Mouse (Mus musculus) stomach, postnatal 0 days (tissue): Measurements from ENCODE around the gene Cebpe. TPM values are rescaled to one million over a fixed set of nuclear protein-coding genes. Genes with fewer than 3 reads are reported as not detected.
A peak's percentile ranks its signal among the peaks of the same experiment; 100 is the strongest.

Experiments used
- ATAC-seq: fragments of 200-750 bp; cut with Nextera tagmentation; 2 replicates; pipeline ENCODE4 v1.8.0; 2017; ENCODE audit not compliant: low FRiP score, low TSS enrichment
- DNase-seq: peaks from one replicate; pipeline ENCODE4 v3.0.0-alpha.2; 2016; ENCODE audit warnings: low spot score
- H3K27ac ChIP-seq: fragments of 300-500 bp; sonication (generic); replicated peaks from 2 replicates; pipeline ENCODE4 v1.5.1; 2014; ENCODE audit warnings: mild to moderate bottlenecking, control low read depth
- H3K27me3 ChIP-seq: fragments of 300-500 bp; sonication (generic); 2 replicates; pipeline ENCODE4 v1.6.1; 2014; ENCODE audit warnings: low read length; ENCODE audit not compliant: control insufficient read depth, insufficient read depth
- H3K36me3 ChIP-seq: fragments of 300-500 bp; sonication (generic); 2 replicates; pipeline ENCODE4 v1.6.1; 2014; ENCODE audit warnings: low read length, mixed read lengths; ENCODE audit not compliant: control insufficient read depth, insufficient read depth
- H3K4me1 ChIP-seq: fragments of 300-500 bp; sonication (generic); replicated peaks from 2 replicates; pipeline ENCODE4 v1.6.1; 2014; ENCODE audit warnings: antibody characterized with exemption; ENCODE audit not compliant: control insufficient read depth, insufficient read depth
- H3K4me2 ChIP-seq: fragments of 300-500 bp; sonication (generic); replicated peaks from 2 replicates; pipeline ENCODE4 v1.6.1; 2014; ENCODE audit warnings: low read depth, mild to moderate bottlenecking, control low read depth, moderate library complexity
- H3K4me3 ChIP-seq: fragments of 300-500 bp; sonication (generic); 2 replicates; pipeline ENCODE4 v1.5.1; 2014; ENCODE audit warnings: low read depth, low read length, control low read depth
- H3K9ac ChIP-seq: fragments of 300-500 bp; sonication (generic); 2 replicates; pipeline ENCODE4 v1.6.1; 2014; ENCODE audit warnings: mild to moderate bottlenecking, low read length, control low read depth, mixed read lengths
- H3K9me3 ChIP-seq: fragments of 300-500 bp; sonication (generic); 2 replicates; pipeline ENCODE4 v1.6.1; 2016; ENCODE audit warnings: low read length; ENCODE audit not compliant: control insufficient read depth
- CTCF ChIP-seq: IDR thresholded peaks from 2 replicates; pipeline ENCODE4 v1.5.1; 2016; ENCODE audit warnings: antibody characterized with exemption, low read depth, mild to moderate bottlenecking, moderate library complexity
- EP300 ChIP-seq: optimal IDR thresholded peaks from 2 replicates; pipeline ENCODE3; 2016; ENCODE audit warnings: antibody characterized with exemption
- WGBS: fragments of 180-500 bp; shearing (Covaris S2); extraction: QIAGEN DNeasy Blood & Tissue Kit; methylation state at CpG from one replicate; pipeline ENCODE4 v1.1.7; 2014; 5-methylcytosine and 5-hydroxymethylcytosine counted together
- polyA plus RNA-seq: library from polyadenylated mRNA; unstranded; fragments of >200 nt; fragmentation: Nextera tagmentation; extraction: Ambion mirVana; gene quantifications from 2 replicates; pipeline ENCODE4 v1.2.1, GENCODE M21; 2015

Cebpe gene
- polyA plus RNA-seq, result 0.10 TPM in 1 of 2 replicates, not detected in the other

DNA sequence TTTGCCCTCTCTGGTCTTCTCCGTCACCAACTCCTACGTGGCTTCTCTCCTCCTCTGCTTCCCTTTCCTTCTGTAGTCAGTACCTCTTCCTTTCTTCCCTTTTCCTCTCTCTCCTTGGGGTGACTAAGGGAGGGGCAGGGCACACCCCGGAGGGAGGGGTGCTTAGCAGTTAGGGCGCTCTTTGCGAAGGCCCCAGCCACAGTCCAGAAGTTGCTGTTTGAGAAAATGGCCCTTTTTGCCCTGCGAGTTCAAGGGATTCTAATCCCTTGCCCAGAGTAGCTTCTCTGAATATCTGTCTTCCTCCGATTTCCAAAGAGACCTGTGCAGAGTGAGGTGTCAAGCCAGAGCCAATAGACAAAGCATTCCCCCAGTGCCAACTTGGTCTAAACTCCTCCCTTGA is at the start of gene Cebpe:
Gene Cebpe (minus strand): TSS at position 101 of the 400 bp plus-strand sequence.
- H3K4me3 ChIP-seq, result no peak within 1 kb of the TSS
- no peak within 1 kb of the TSS for H3K9ac ChIP-seq
- H3K4me1 ChIP-seq, result no peaks in the 10 kb centered on the region
- WGBS, result 84% methylated on average over 7 of the region's 7 CpGs
- no peak within 1 kb of the TSS for H3K27ac ChIP-seq
- no peaks in the 10 kb centered on the region for H3K27me3 ChIP-seq
- DNase-seq (no peak), ATAC-seq (no peak)
- no peaks in the 10 kb centered on the region for H3K36me3 ChIP-seq
- H3K9me3 ChIP-seq, result no peaks in the 10 kb centered on the region
- H3K4me2 ChIP-seq, result no peak within 1 kb of the TSS
- TF ChIP-seq CTCF (no peak), EP300 (no peak)

DNA sequence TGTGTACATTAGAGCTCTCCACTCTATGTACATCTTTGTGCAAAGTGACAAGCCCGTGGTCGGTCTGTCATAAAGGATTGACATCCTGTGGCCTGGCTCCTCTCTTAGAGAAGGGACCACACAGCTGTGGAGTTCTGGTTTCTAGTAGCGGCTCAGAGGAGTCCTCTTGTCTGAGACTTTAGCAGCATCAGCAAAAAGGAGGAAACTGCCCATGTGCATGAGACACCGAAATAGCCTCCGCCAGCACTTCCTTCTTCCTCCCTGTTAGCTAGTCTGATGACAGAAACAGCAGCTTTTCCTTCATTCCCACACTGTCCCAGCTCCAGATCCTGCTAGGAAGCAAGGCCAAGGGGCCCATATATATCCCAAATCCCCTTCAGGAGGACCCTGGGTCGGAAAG is 44.4 kb upstream of the Cebpe start:
- no peak for DNase-seq
- H3K4me2 ChIP-seq, result no peak overlapping the region
- H3K36me3 ChIP-seq, result no peaks in the 10 kb centered on the region
- no peaks in the 10 kb centered on the region for H3K27me3 ChIP-seq
- H3K4me3 ChIP-seq, result no peak overlapping the region
- no peak overlapping the region for H3K9ac ChIP-seq
- TF ChIP-seq EP300 (no peak), CTCF (no peak)
- no peaks in the 10 kb centered on the region for H3K9me3 ChIP-seq
- ATAC-seq, result no peak
- H3K4me1 ChIP-seq, result no peaks in the 10 kb centered on the region
- H3K27ac ChIP-seq, result no peak overlapping the region
- WGBS, result 65% methylated on average over 6 of the region's 6 CpGs

GRCm38 (mm10) chr14:54754602-54755018 is 42.6 kb upstream of the Cebpe start:
- H3K9me3 ChIP-seq, result no peaks in the 10 kb centered on the region
- H3K36me3 ChIP-seq, result no peaks in the 10 kb centered on the region
- peak overlapping the region; percentile 53; the same call in 1 of the 2 replicates for H3K27ac ChIP-seq
- DNase-seq, result peak; percentile 42
- H3K4me3 ChIP-seq, result no peak overlapping the region
- 24% methylated on average over 6 of the region's 6 CpGs for WGBS
- H3K9ac ChIP-seq, result no peak overlapping the region
- H3K4me2 ChIP-seq, result no peak overlapping the region
- ATAC-seq, result peak; percentile 89
- H3K27me3 ChIP-seq, result no peaks in the 10 kb centered on the region
- no peaks in the 10 kb centered on the region for H3K4me1 ChIP-seq
- TF ChIP-seq CTCF (no peak), EP300 (no peak)

GRCm38 (mm10) chr14:54753986-54754601 is 42.1 kb upstream of the Cebpe start:
- Histone ChIP-seq H3K36me3 (no peaks in the 10 kb centered on the region), H3K27me3 (no peaks in the 10 kb centered on the region), H3K9me3 (no peaks in the 10 kb centered on the region), H3K27ac (peak overlapping the region; percentile 14; the same call in 1 of the 2 replicates), H3K4me1 (no peaks in the 10 kb centered on the region), H3K4me3 (no peak overlapping the region), H3K4me2 (peak overlapping the region; percentile 29), H3K9ac (0 out of 2 replicates have a peak overlapping the region, but pooled peaks have one; percentile 1)
- WGBS, result 55% methylated on average over 13 of the region's 14 CpGs
- TF ChIP-seq EP300 (no peak), CTCF (no peak)
- ATAC-seq (no peak), DNase-seq (no peak)

DNA sequence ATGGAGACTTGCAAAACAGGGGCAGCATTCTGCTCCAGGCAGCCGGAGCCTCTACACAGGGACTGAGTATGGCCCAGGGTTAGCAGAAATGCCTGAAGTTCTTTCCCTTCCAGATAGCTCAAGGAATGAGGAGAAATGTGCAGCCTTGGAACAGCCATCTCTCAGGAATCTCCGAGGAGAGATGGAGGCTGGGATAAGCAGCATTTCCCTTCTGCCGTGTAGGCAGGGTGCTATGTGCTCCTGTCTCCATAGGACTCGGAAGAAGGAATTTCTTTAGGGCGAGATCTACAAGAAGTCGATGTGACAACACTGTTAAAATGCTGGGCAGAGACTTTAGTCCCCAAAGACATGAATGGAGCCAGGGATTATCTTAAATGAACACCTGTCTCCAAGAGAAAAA is 41.0 kb upstream of the Cebpe start:
- Histone ChIP-seq H3K27ac (no peak overlapping the region), H3K9me3 (no peaks in the 10 kb centered on the region), H3K4me2 (no peak overlapping the region), H3K4me3 (no peak overlapping the region; the same call in 1 of the 2 replicates), H3K9ac (no peak overlapping the region), H3K4me1 (0 out of 2 replicates have a peak, but pooled peaks cover 2% of the 10 kb centered on the region), H3K27me3 (no peaks in the 10 kb centered on the region), H3K36me3 (no peaks in the 10 kb centered on the region)
- ATAC-seq, result no peak
- no peak for DNase-seq
- 60% methylated on average over 6 of the region's 6 CpGs for WGBS
- TF ChIP-seq CTCF, result no peak
- no peak for TF ChIP-seq EP300

- Histone ChIP-seq H3K9me3 (no peaks in the 10 kb centered on the region), H3K27me3 (no peaks in the 10 kb centered on the region), H3K9ac (no peak overlapping the region), H3K36me3 (no peaks in the 10 kb centered on the region), H3K4me1 (0 out of 2 replicates have a peak, but pooled peaks cover 2% of the 10 kb centered on the region), H3K4me3 (no peak overlapping the region), H3K4me2 (no peak overlapping the region), H3K27ac (no peak overlapping the region)
- DNase-seq, result no peak
- WGBS, result 81% methylated on average over 1 of the region's 1 CpGs
- ATAC-seq, result no peak
- TF ChIP-seq EP300, result no peak
- TF ChIP-seq CTCF, result no peak
Measured at GRCm38 (mm10) chr14:54751768-54752167, 39.8 kb upstream of the Cebpe start.
